Mouse (Mus musculus): ENCODE data around the gene Mnt.
A peak's percentile ranks its signal among the peaks of the same experiment; 100 is the strongest.
"Not testable (repeated sequence)": the region's sequence is repeated elsewhere in the genome, so short reads cannot be mapped to it uniquely, and the experiment has no call there.

Gene Mnt

DNA sequence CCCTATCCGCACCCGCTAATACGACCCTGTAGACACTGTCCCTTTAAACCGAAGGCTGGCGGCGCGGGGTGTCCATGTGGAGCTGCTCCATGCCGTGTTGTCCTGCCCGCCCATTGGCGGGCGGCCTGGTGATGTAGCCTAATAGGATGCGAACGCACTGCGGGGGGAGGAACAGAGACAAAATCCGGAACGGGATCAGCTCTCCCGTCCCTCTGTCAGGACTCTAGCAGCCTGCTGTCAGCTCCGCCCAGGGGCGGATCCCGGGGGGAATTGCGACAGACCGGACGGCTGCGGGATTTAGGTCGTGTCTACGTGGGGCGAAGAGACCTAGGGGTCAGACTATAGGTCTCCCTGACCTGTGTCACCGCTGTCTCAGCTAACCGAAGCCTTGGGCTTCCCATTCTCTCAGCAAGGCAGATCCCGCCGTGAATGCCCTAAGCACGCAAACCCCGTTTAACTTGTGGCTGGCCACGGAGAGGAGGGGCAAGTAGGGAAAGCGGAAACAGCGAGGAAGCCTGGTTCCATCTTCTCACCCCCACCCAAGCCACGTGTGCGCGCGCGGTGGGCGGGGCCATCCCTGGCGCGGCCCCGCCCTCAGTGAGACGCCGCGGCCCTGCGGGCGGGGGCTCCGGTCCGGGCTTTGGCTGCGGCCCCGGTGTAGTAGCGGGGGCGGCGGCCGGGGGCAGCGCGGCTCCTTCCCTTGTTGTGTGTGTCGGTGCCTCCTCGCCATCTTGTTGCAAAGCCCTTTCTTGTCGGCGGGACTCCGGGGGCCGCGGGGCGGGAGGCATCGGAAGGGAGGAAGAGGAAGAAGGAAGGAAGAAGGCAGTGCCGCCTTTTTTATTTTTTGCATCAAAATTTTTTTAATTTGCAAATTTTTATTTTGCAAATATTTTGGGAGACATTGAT, at the start of gene Mnt:
Gene Mnt, plus strand, starts transcription at position 665 of the 906 bp plus-strand sequence.
- peak; percentile 89 to 94 for DNase-seq (ENCODE audit: low spot score in 2 of 2)

DNA sequence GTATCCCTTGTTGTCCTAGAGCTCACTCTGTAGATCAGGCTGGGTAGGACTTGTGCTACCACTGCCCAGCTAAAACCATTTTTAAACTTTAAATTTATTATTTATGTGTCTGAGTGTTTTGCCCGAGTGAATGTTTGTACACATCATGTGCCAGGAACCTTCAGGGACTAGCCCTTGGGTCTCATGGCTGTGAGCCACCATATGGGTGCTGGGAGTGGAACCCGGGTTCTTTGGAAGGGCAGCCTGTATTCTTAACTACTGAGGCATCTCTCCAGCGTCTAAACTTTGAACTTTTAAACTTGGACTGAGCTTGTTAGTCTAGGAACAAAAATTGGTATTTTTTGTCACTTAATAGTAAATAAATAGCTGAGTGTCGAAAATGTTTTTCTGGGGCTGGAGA, 37.8 kb upstream of the Mnt start:
- no peak for DNase-seq (ENCODE audit: low spot score in 2 of 2)

DNA sequence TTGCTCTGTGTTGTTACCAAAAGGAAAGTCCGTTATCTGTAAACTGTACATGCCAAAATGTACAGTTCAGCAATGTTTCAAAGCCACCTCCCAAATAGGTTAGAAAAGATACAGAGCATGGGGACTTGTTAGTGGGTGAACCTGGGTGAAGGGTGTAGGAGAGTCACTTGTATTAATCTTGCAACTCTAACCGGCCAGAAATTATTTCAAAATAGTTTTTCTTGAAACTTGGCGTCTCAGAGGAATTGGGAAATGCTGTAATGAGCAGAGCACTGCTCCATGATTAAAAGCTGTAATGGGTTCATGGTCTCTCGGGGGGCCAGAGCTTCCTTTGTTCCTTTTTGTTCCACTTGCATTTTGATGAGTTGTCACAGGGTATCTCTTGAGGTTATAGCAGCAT, 30.1 kb upstream of the Mnt start:
- DNase-seq (ENCODE audit: low spot score in 2 of 2) = no peak

DNA sequence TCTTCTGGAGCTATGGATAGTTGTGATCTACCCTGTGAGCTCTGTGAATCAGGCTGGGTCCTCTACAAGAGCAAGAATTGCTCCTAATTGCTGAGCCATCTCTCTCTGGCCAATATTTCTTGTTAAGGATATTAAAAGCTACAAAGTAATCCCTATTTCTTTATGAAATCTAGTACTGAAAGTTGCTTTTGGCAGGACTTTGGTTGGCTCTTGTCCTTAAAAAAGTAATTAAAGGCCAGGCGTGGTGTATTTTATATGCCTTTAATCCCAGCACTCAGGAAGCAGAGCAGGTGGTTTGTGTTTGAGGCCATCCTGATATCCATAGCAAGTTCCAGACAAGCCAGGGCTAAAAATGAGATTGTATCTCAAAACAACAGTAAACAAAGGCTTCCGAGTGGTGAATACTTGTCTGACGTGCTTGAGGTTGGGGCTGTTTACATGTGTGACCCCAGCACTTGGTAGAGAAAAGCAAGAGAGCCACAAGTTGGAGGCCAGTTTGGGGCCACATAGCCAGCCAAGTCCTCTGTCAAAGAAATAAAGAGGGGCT, 26.6 kb upstream of the Mnt start:
- no peak for DNase-seq (ENCODE audit: low spot score in 2 of 2)

GRCm38 (mm10) chr11:74807246-74807882, 23.4 kb upstream of the Mnt start:
- DNase-seq (ENCODE audit: low spot score in 2 of 2) = no peak

DNA sequence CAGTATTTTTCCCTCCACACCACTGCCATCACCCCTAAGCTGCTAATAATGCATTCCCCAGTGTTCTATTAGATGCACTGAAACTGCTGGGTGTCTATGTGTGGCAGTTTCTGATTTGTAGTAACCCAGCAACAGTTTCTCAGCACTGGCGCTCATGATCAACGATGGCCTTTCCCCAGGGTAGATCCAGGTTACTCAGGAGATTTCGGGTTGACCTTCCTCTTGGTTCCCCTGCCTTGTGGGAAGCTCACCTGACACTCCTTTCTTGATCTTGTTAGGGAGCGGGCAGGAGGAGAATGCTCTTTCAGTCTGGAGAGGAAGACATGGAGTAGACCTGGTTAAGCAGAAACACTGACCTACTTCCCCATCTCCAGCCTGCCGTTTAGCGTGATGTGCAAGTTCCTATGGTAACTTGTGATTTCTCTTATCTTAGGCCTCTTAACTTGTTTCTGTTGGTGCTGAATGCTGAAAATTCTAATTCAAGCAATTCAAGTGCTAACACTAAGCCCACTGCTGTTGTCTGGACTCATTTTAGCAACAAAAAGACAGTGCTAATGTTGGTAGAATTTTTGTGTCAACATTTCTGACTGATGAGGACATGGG, 22.4 kb upstream of the Mnt start:
- no peak for DNase-seq (ENCODE audit: low spot score in 2 of 2)

GRCm38 (mm10) chr11:74810134-74810533, 20.6 kb upstream of the Mnt start:
- DNase-seq (ENCODE audit: low spot score in 2 of 2) = no peak

DNA sequence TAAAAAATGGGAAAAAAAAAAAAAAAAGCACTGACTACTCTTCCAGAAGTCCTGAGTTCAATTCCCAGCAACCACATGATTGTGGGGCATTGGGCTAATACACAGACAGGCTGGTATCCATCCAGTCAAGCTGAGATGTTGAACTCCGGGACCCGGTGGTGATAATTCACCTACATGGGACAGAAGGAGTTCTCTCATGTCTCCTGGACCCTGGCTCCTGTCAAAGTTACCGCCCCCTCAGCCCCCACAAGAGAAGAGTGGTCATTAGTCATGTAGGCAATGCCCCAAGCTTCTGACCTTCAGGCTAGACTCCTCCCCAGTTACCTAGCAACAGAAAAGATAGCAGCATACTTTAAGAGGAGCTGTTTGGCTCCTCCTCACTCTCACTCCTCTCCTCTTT, 19.7 kb upstream of the Mnt start:
- not testable (repeated sequence) for DNase-seq (ENCODE audit: low spot score in 2 of 2)

GRCm38 (mm10) chr11:74811538-74811937, 19.2 kb upstream of the Mnt start:
- no peak for DNase-seq (ENCODE audit: low spot score in 2 of 2)

- DNase-seq (ENCODE audit: low spot score in 2 of 2) = no peak
Observed at GRCm38 (mm10) chr11:74815795-74816194, 14.9 kb upstream of the Mnt start.

GRCm38 (mm10) chr11:74820921-74821320, 9.8 kb upstream of the Mnt start:
- no peak for DNase-seq (ENCODE audit: low spot score in 2 of 2)

DNA sequence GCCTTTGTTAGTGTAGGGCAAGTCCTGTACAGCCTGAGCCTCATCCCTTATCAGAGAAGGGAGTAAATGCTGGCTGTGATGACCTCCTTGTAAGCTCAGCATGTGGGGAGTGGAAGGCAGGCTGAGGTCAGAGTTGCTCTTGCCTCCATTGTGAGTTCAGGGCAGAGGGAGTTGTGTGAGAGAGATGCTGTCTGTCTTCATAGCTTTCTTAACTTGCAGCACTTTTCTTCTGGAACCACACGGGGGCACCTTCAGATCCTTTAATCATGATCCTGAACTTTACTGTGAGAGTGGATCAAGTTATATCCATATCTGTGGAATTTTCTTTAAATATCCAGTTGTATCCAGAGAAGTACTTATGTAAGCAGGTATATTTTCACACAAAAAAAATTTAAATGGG, 9.3 kb upstream of the Mnt start:
- DNase-seq (ENCODE audit: low spot score in 2 of 2) = no peak

GRCm38 (mm10) chr11:74822746-74823440, 7.8 kb upstream of the Mnt start:
- DNase-seq (ENCODE audit: low spot score in 2 of 2) = no peak

DNA sequence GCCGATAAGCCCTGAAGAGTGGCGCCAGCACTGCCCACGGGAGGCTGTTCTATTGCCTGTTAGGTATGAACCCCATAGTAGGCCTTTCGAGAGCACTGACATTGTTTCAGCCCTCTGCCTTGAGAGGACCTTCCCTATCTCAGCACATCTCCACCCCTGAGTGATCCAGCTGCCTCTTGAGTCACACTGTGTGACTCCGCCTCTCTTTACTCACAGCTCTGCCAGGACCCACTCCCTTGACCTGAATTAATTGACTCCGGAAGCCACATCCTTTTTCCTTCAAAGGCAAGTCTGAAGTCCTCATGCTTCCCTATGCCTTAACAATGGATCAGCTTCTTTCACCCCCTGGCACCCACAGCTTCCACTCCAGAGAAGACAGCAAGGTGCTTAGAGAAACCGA, 4.6 kb upstream of the Mnt start:
- no peak for DNase-seq (ENCODE audit: low spot score in 2 of 2)

GRCm38 (mm10) chr11:74826702-74827101, 4.0 kb upstream of the Mnt start:
- no peak for DNase-seq (ENCODE audit: low spot score in 2 of 2)

GRCm38 (mm10) chr11:74827791-74828403, 2.8 kb upstream of the Mnt start:
- DNase-seq (ENCODE audit: low spot score in 2 of 2) = no peak

- DNase-seq (ENCODE audit: low spot score in 2 of 2) = peak; percentile 22 to 60
Observed at GRCm38 (mm10) chr11:74828404-74828931, 2.3 kb upstream of the Mnt start.

DNA sequence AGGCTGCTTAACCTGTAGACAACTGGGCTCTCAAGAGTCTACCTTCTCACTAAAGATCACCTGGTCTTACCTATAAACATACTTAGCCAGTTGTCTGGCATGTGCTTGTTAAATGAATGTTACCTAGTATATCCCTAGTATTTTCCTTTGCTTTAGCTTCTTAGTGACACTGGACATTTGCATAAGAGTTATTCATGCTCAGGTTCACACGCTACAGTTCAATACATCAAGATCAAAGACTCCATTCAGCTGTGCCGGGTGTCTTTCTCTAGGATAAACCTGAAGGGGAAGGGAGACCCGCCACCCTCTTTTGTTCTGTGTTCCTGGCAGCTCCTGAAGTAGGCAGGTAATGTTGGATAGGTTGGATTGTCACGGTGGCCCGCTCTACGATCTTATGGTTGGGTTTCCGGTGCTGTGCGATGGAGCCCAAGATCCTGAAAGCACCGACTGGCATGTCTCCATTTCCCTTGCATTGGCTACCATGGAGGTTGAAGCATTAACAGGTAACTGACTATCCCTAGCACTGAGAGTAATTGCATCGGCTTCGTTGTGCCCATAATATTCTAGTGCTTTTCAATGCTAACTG, 1.7 kb upstream of the Mnt start:
- peak in 1 of 2 experiments; percentile 17 for DNase-seq (ENCODE audit: low spot score in 2 of 2)

DNA sequence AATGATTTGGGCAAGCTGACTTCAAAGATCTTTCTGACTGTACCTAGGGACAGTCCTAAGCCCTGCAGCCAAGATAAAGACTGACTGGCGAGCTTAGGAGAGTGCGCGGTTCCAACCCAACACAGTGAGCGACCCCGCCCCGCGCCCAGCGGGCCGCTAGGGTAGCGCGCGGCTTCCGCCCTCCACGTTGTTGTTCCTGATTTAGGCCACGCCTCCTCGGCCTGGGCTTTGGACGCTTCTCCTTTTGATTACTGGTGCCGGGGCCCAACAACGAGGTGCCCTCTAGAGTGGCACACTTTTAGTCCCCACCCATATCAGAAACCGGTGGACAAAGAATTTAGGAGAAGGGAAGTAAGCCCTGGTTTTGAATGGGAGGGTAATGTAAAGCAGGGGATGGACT, 908 bp upstream of the Mnt start:
- peak; percentile 81 to 93 for DNase-seq (ENCODE audit: low spot score in 2 of 2)

GRCm38 (mm10) chr11:74831191-74831605, 478 bp downstream of the Mnt start:
- peak; percentile 61 to 69 for DNase-seq (ENCODE audit: low spot score in 2 of 2)
